Mouse (Mus musculus) MEL (cell line): ENCODE measurements around the gene Plxnd1.

ENCODE experiments used
- CHD1 ChIP-seq: IDR thresholded peaks from 2 replicates; pipeline ENCODE4 v1.6.1; 2012; ENCODE audit warnings: low read depth, mild to moderate bottlenecking, inconsistent platforms, low read length, improper control_type of control experiment
- MXI1 ChIP-seq: IDR thresholded peaks from 2 replicates; pipeline ENCODE4 v1.6.1; 2011; ENCODE audit warnings: mild to moderate bottlenecking, low read depth, low read length, improper control_type of control experiment
- POLR2A ChIP-seq, 2 experiments: IDR thresholded peaks; 2 replicates each; pipeline ENCODE4 v1.6.1; 2011 to 2012; ENCODE audit warnings: low read length in 2 of 2, mild to moderate bottlenecking in 2 of 2, control low read depth in 1 of 2, improper control_type of control experiment in 1 of 2, low read depth in 1 of 2, moderate library complexity in 1 of 2; ENCODE audit not compliant: control insufficient read depth in 1 of 2, insufficient read depth in 1 of 2, poor library complexity in 1 of 2
- ZC3H11A ChIP-seq: IDR thresholded peaks from 2 replicates; pipeline ENCODE4 v1.6.1; 2012; ENCODE audit warnings: low read depth, mild to moderate bottlenecking, inconsistent platforms, low read length, improper control_type of control experiment
- ZNF384 ChIP-seq: IDR thresholded peaks from 2 replicates; pipeline ENCODE4 v1.6.1; 2012; ENCODE audit warnings: low read depth, mild to moderate bottlenecking, inconsistent platforms, low read length, improper control_type of control experiment

- TF ChIP-seq ZC3H11A (no peak), MXI1 (no peak), POLR2A (IDR thresholded peaks at IDR 0.05; ENCODE audit: control insufficient read depth in 1 of 2, insufficient read depth in 1 of 2, low read depth in 1 of 2, low read length in 2 of 2, poor library complexity in 1 of 2) (no peak), CHD1 (no peak), ZNF384 (no peak)
These were observed 4.0 kb upstream of the Plxnd1 start for GRCm38 (mm10) chr6:115998758-115999157.
